Mouse (Mus musculus): ENCODE results near the gene Irs2.

Irs2 gene

GRCm38 (mm10) chr8:11008842-11009420, 673 bp upstream of the Irs2 start:
- DNase-seq: peak; percentile 97

- DNase-seq: peak; percentile 61 to 62
Measured at GRCm38 (mm10) chr8:11007581-11008378, 478 bp downstream of the Irs2 start.

GRCm38 (mm10) chr8:11007001-11007580, 1.2 kb downstream of the Irs2 start:
- DNase-seq: peak; percentile 88 to 89

- DNase-seq: no peak
Measured at GRCm38 (mm10) chr8:11006276-11006630, 2.0 kb downstream of the Irs2 start.

- no peak for DNase-seq
Measured at GRCm38 (mm10) chr8:11005460-11006275, 2.6 kb downstream of the Irs2 start.

- no peak for DNase-seq
Measured at GRCm38 (mm10) chr8:11004781-11005459, 3.3 kb downstream of the Irs2 start.

GRCm38 (mm10) chr8:11003917-11004470, 4.3 kb downstream of the Irs2 start:
- DNase-seq: no peak

GRCm38 (mm10) chr8:11003253-11003652, 5.0 kb downstream of the Irs2 start:
- no peak for DNase-seq

GRCm38 (mm10) chr8:11002816-11003215, 5.4 kb downstream of the Irs2 start:
- DNase-seq: no peak

- DNase-seq: peak; percentile 79 to 84
Measured at GRCm38 (mm10) chr8:11001062-11001549, 7.2 kb downstream of the Irs2 start.

GRCm38 (mm10) chr8:10999538-10999937, 8.7 kb downstream of the Irs2 start:
- DNase-seq: no peak

GRCm38 (mm10) chr8:10996247-10996646, 12.0 kb downstream of the Irs2 start:
- DNase-seq: no peak

- no peak for DNase-seq
Measured at GRCm38 (mm10) chr8:10995756-10996155, 12.5 kb downstream of the Irs2 start.

- DNase-seq: no peak
Measured at GRCm38 (mm10) chr8:10994390-10994954, 13.8 kb downstream of the Irs2 start.

GRCm38 (mm10) chr8:10993582-10994216, 14.6 kb downstream of the Irs2 start:
- DNase-seq: peak; percentile 49 to 63

GRCm38 (mm10) chr8:10992081-10992480, 16.2 kb downstream of the Irs2 start:
- DNase-seq: no peak

- DNase-seq: no peak
Measured at GRCm38 (mm10) chr8:10991323-10991722, 16.9 kb downstream of the Irs2 start.

- DNase-seq: peak; percentile 63 to 76
Measured at GRCm38 (mm10) chr8:10990421-10991110, 17.7 kb downstream of the Irs2 start.

- DNase-seq: no peak
Measured at GRCm38 (mm10) chr8:10989946-10990345, 18.3 kb downstream of the Irs2 start.

- DNase-seq: no peak
Measured at GRCm38 (mm10) chr8:10986638-10987037, 21.6 kb downstream of the Irs2 start.

GRCm38 (mm10) chr8:10985064-10985463, 23.2 kb downstream of the Irs2 start:
- DNase-seq: no peak

All from lung, adult 18-20 months (tissue).